Mouse (Mus musculus) heart, adult 9 months (tissue): ENCODE measurements around the gene H2-Ke6.
"Not testable (repeated sequence)": the region's sequence is repeated elsewhere in the genome, so short reads cannot be mapped to it uniquely, and the experiment has no call there.

Experiments used
- DNase-seq, 2 experiments: peaks; one replicate each; pipeline ENCODE4 v3.0.0; 2022; ENCODE audit warnings: low spot score in 2 of 2

Gene H2-Ke6

DNA sequence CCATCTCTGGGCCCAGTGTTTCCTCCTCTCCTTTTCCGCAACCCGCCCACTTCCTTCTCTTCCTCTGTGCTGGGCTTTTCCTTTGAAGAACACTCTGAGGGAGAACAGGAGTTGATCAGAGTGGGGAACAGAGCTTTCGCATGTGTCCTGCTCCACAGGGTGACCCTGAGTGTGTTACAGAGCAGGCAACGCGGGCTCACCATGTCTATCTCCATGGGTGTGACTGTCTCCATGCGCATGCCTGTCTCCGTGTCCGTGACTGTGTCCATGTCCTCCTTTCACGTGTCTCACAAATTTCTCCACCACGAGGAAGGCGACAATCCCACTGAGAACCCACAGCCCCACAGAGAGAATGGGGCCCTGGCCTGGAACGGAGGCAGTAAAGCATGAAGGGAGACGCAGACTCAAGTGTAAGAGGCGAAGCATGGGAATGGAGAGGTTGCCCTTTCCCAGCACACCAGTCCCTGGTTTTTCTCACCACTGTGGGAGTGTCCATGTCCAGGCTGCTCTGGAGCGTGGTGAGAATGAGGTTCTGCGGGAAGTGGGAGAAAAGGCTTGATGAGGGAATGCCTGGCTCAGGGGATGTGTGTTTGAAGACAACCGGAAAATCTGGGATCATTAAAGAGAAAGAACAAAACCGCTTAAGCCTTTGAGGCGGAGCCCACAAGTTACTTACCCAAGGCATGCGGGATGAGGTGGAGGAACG lies 2.2 kb upstream of the H2-Ke6 start:
- no peak for DNase-seq

DNA sequence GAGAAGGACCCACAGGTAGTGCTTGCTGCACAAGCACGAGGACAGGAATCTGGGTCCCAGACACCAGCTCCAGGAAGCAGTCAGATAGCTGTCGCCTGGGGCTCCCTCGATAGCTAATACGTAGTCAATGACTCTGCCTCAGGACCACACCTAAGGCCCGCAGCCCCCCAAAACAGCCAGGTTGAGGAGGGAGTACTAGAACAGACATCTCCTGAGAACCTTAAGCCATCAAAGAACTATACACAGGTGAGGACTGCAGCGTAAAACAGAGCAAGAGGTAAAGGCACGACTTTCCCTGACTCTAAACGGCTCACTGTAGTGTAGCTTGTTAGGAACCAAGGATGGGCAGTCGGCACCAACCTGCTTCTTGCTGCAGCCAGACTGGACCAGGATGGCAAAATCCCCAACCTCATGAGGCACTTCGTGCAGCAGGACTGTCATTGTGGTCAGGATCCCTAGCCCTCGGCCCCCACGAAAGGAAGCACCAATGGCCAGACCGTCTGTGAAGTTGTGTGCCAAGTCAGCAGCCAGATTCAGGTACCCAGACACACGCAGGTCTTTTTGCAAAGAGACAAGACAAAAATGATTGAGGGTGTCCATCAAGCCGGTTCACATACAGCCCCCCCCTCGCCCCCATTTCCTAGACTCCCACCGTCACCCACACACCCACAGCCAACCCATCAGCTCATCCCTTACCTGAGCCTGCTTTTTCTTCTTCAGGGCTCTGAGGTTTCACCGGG lies 1.5 kb upstream of the H2-Ke6 start:
- no peak for DNase-seq

DNA sequence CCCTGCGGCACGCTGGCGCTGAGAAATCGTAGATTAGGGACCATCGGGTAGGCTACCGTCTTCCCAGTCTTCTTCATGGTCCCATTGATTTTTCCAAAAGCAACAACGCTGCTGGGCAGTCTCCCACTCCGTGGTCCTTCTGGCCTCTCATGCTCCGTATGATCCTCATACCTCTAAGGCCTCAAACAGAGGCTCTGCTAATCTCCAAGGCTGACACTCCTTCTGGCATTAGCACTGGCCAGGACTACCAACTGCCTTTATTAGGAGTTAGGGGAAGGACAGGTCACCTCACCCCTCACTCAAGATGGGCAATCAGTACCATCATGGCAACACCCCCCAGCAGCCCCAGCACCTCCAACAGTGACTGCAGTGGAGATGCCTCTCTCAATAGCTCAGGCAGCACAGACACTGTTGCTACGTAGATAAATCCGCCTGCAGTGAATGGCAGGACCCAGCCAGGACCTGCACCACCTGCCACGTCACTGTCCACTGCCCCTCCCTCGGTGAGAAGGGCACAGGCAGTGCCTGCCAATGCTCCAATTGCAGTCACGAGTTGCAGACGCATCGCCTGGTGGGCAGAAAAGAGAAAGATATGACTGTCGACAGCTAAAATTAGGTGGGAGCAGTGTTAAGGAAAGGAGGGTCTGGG lies 765 bp upstream of the H2-Ke6 start:
- peak in 1 of 2 experiments; percentile 35 for DNase-seq

DNA sequence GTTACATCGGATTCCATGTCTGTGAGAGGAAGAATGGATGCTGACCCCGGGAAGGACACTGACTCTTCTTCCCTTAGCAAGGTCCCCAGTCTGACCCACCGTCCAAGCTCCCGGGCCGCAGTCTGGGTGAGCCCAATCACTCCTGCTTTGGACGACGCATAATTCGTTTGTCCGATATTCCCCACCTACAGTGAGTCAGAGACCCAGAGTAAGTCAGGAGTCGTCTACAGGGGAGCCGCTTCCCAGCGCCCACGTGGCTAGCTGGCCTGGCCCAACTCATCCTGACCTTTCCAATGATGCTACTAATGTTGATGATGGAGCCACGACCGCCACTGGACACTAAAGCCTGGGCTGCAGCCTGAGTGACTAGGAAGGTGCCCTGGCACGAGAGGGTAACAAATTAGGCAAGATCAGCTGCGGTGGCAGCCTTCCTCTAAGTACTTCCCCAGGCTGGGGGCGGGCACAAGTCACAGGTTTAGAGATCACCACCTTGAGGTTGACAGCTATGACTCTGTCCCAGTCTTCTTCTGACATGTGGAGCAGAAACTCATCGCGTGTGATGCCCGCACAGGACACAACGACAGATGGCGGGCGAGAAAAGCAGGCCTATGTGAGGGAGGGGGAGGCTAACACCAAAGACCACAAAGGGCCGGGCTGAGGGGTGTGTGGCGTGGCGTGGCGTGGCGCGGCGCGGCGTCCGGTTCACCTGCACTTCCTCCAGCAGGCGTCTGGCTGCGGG lies 774 bp downstream of the H2-Ke6 start:
- peak; percentile 21 to 41 for DNase-seq

DNA sequence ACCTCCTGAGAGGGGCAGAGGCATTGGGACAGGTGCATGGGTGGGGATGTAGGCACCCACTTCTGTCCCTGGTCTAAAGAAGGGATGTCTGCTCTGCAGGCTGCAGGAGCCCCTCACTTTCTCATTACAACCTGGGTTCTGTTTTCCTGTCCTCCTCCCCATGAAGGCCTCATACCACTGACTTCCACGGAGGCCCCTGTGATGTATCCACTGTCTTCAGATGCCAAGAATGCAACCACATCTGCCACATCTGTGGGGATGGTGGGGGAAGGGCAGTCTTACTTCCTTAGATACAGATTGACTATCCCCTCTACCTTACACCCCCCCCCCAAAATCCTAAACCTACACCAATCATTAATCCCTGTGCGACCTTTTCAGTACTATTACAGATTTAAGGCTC lies 1.6 kb downstream of the H2-Ke6 start:
- no peak for DNase-seq

DNA sequence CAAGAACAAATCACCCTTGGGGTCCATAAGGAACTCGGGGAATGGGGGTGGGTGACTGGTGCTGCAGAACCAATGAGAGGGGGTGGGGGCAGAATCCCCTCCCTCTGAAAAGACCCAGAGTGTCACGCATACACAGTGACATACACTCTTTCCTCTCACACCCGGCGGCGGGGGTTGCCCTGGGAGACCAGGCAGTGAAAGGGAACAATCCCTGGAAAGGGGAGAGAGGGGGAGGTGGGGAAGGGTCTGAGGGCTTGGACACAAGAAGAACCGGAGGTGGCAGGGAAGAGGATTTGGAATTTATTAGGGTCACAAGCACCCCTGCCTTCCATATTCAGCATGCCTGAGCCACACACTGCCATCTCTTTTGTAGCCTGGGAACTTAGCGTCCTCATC lies 2.1 kb downstream of the H2-Ke6 start:
- DNase-seq, result no peak

DNA sequence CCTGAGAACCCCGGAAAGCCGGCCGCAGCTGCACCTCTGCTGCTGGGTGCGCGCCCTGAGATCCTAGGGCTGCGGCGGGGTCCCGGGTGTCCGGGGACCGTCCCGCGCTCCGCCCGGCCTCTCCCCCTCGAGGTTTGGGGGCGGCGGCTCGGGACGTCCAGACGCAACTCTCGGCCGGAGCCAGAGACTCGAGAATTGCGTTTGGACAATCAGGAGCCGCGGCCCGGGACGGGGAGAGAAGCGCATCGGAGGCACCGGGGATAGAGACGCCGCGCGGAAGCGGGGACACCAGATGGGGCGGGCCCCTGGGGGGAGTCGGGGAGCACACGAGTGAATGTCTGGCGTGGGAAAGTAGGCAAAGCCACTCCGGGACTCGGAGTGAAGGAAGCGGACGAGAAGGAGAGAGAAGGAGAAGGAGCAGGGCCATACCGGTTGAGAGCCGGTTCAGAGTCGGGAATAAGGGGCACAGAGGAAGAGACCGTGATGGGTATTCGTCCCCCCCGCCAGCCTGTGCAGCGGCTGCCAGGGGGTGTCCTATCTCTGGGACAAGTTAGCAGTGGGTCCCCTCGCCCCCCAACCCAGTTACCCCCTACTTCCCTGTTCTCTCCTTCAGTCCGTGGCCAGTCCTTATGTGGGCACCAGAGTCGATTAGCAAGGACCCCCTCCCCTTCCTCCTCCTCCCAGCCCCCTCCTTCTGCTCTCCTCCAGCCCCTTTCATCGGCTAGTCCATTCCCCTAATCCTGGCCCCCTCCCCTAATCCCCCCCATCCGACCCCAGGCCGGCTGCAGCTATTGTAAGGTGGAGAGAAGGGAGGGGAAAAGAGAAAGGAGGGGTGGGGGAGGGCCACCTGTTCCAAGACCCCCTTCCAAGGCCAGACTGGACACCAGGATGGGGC lies 2.8 kb downstream of the H2-Ke6 start:
- DNase-seq, result no peak

DNA sequence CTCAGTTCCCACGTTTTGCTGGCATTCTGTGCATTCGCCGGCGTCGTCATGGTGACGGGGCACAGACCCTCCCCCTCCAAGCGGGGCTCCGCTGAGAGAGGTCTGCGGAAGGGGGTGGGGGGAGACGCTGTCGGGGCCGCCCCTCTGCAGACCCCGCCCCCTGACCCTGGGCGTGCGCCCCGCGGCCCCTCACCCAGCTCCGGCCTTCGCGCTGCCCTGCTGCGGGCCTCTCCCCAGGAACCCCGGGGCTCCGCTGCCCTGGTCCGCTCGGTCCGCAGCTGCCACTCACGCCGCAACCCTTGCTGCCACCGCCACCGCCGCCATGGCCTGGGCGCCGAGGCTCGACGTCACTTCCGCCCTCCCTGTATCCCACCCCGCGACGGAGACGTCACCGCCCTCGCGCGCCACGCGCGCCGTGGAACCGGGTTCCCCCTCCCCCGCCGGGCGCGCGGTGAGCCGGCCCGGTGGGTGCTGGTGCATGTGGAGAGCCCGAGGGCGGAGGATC lies 3.5 kb downstream of the H2-Ke6 start, which contains the start of gene Ring1:
Gene Ring1, minus strand, starts transcription at position 364 of the 505 bp plus-strand sequence.
- DNase-seq, result peak; percentile 88 to 90

DNA sequence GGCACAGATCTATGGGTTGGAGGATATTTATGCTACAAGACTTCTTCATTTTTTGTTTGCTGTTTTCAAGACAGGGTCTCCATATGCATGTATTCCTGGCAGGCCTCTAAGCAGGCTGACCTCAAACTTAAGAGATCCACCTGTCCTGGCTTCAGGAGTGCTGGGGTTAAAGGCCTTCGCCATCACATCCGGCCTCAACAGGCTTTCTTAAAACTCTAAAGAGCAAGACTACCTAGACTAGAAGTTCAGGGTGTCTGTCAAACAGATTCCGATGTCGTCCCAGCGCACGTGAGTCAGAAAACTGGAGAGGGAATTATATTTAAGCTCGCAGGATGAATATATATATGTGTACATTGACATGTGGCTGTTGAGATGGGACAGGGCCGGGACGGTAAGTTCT lies 4.2 kb downstream of the H2-Ke6 start:
- no peak for DNase-seq

DNA sequence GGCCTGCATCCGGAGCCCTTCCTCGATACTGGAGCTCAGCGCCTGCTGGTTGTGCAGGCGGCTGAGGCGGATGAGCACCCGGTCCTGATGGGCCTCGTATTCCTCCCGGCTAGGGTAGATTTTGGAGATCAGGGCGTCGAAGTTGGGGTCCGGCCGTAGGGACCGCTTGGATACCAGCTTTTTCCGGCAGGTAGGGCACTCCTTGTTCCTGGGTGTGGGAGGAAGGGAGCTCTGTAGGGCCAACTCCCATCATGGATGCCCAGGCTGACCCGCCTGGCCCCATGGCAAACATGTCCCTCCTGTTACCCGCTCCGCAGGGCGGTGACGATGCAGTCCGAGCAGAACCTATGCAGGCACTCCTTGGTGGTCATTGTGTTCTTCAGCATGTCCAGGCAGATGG lies 4.9 kb downstream of the H2-Ke6 start:
- no peak for DNase-seq

DNA sequence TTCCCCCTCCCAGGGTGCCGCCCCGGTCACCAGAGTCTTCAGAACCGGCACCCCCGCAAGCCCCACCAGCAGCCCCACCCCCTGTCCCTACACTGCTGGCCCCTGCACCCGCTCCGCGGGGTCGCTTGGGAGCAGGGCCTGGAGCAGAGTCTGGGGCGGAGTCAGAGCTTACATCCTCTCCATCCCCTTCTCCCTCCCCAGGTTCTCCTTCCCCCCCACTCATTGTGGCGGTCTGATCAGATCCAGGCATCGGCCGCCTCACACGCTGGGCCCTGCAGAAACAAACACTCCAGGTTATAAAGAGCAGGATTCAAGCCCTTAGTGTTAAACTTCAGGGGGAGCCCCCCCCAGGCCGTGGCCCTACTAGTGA lies 5.5 kb downstream of the H2-Ke6 start:
- DNase-seq, result no peak

DNA sequence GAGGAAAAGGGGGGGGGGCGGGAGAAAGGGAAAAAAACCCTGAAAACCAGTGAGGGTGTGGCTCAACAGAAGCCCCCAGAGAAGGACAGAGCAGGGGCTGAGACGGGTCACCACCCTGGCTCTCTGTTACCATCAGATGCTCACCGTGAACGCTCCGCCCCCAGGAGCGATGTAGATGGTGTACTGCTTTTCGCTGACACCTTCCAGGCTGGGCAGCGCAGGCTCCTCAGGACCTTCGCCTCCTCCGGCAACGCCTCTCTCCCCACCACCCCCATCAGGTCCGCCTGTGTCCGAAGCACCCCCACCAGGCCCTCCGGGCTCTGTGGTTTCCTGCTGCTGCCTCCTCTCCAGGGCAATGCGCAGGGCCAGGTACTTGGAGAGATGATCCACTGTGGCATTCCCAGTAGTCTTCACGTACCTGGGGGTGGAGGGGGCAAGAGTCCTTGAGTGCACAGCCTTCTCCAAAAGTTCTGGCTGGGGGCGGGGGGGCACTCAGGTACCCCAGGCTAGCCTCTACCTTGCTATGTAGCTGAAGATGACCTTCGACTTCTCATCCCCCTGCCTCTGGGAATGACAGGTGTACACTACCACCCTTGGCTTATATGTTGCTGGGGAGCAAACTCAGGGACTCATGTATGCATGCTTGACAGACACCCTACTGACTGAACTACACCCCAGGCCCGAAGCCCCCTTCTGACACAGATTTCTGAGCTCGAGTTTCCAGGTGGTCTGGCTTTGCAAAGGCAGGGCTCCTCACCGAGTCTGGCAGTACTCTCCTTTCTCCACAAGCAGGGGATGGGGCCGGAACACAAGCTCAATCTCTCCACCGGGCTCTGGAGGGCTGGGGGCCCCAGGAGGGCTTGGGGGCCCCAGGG lies 6.1 kb downstream of the H2-Ke6 start:
- no peak for DNase-seq

DNA sequence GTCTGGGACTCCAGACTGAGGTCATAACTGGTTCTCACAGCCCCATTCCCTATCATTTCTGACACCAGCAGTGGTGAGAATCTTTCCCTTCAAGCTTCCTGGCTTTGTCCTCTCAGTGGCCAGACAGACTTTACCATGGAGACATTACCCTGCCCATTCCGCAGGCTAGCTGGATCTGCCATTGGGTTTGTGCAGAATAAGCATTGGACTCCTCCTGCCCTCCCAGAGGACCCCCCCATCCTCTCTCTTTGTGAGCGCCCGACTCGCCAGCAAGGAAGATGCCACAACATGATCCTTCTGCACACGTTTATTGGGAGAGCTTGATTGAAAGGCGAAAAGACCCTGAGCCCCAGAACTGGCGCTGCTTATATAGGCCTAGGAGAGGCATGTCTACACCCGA lies 14.4 kb downstream of the H2-Ke6 start:
- no peak for DNase-seq

DNA sequence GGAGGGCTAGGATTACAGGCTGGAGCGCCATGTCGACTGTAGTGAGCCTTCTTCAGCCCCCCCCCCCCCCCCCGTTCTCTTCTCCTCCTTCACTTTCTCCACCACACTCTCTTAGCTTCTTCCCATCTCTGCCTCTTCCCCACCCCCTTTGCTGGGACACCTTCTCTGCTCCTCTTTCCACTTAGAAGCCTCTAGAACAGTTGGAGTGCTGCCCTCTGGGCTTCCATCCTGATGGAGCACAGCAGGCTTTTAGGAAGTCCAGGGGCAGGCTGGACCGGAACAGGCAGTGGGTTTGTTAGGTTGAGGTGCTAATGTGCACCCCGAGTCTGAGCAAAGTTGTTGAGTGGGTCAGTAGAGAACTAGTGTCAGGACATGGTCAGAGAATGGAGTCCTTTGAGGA lies 17.7 kb downstream of the H2-Ke6 start:
- no peak for DNase-seq

DNA sequence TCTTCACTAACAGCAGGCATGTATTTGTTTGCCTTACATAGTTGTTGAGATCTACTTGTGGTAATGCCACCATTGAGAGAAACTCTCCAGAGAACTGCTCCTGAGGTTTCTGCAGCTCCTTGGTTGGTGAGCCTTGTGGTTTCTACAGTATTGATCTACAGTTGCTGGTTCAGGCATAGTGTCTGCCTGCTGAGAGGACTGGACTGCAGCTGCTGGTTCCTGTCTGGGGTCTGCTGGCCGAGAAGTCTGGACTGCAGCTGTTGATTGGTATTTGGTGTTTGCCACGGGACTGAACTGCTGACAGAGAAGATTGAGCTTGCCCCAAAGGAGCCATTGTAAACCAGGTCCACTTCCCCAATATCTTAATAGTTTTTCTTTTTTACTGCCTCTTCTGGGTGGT lies 21.3 kb downstream of the H2-Ke6 start:
- DNase-seq, result no peak

DNA sequence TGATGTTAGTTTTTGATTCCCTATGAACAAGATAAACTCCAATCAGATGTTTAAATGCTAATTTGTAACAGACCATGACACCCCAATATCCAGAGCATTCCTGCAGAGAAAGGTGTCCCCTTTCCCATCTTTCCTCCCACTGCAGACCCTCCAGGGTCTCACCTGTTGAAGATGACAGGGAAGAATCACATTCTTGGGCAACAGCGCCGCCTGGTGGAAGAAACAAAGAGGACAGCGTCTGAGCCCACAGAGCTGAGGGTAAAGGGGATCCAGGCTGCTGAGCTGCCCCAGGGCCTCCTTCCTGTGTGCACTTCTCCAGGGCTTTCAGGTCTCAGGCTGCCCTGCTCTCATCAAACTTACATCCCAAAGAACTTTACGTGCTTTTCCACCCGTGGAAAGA lies 24.4 kb downstream of the H2-Ke6 start:
- no peak for DNase-seq

DNA sequence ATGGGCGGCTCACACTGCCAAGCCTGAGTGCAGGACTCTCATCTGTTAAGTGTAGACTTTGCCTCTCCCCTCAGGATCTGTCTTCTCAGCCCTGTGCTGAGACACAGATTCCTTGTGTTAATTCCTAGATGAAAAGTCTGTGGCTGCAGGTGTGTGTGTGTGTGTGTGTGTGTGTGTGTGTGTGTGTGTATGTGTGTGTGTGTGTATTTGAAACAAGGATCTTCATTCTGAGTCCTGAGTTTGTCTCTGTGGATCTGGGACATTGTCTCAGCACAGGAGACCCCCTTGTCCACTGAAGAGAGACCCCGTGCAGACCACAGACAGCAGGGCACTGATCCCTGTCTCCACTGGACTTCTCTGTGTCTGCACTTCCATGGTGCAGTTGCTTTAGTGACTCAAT lies 27.1 kb downstream of the H2-Ke6 start:
- not testable (repeated sequence) for DNase-seq

DNA sequence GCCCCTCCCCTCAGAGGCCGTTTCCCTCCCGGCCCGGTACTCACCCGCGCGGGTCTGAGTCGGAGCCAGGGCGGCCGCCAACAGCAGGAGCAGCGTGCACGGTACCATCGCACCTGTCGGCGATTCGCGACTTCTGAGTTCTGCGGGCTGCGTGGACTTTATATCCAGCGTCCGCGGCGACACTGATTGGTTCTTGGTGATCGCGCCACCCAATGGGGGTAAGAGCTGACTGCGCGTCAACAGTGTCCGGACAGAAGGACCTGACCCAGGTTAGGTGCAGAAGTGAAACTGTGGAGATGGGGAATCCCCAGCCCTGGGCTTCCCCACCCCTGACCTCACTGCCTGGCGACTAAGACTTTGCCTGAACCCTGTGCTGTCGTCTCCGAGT lies 27.7 kb downstream of the H2-Ke6 start, which contains the start of gene H2-K1:
Gene H2-K1, minus strand, starts transcription at position 198 of the 388 bp plus-strand sequence.
- peak; percentile 96 to 97 for DNase-seq

DNA sequence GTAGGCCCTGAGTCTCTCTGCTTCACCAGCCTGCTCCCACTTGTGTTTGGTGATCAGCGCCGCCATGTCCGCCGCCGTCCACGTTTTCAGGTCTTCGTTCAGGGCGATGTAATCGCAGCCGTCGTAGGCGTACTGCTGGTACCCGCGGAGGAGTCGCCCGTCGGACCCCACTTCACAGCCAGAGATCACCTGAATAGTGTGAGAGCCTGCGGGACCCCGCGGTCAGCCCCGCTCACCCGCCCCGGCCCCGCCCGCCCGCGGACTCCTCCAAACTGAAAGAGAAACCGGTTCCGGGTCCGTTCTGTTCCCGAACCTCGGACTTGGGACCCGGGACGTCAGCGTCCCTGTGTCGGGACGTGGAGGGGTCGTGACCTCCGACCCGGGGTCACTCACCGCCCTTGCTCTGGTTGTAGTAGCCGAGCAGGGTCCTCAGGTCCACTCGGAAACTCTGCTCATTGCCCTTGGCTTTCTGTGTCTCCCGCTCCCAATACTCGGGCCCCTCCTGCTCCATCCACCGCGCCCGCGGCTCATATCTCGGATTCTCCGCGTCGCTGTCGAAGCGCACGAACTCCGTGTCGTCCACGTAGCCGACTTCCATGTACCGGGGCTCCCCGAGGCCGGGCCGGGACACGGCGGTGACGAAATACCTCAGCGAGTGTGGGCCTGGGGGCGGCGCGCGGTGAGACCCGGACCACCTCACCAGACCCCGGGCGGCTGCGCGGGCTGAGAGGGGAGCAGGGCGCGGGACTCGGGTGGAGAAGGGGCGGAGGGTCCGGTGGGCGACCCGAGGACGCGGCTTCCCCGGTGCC lies 28.3 kb downstream of the H2-Ke6 start:
- DNase-seq, result peak in 1 of 2 experiments; percentile 24
